Mouse (Mus musculus) gastrocnemius, postnatal 14 days (tissue): ENCODE measurements around the gene Paqr6. TPM values are rescaled to one million over a fixed set of nuclear protein-coding genes. Genes with fewer than 3 reads are reported as not detected.

Source experiments
- DNase-seq: peaks from one replicate; pipeline ENCODE4 v3.0.0; 2021; ENCODE audit warnings: mixed read lengths
- intact Hi-C: fragments of 180-260 bp; cut with DNase I; formaldehyde crosslinking; loops from one replicate; pipeline ENCODE4 v1.15.1; 2025; ENCODE audit warnings: low total_unique reads
- long read RNA-seq, 2 experiments: library from polyadenylated mRNA; stranded (forward); transcript quantifications; one replicate each; pipeline ENCODE4 v2.0.0; 2021
- total RNA-seq, 2 experiments: library from RNA; stranded (reverse); gene quantifications; 2 replicates each; pipeline ENCODE4 v1.2.3; 2021

Paqr6 gene
- 1 to 10 TPM in 1 of 2 experiments, under 1 TPM in 1; 0.22 to 1.5 TPM for total RNA-seq
- long read RNA-seq, experiment 1, partial matches to known transcripts, result 0 of 1 reads
- long read RNA-seq, experiment 1, other reads (novel, unspliced or antisense), result 1 of 1 reads
- long read RNA-seq, experiment 2, partial matches to known transcripts, result 0 of 2 reads
- long read RNA-seq, experiment 2, other reads (novel, unspliced or antisense), result 2 of 2 reads

- intact Hi-C loops, result no loop called here
- peak; percentile 75 for DNase-seq
These were observed at the start of gene Paqr6 for GRCm38 (mm10) chr3:88364337-88364736. Gene Paqr6 (plus strand): TSS chr3:88364584.

GRCm38 (mm10) chr3:88324951-88325405 is 39.4 kb upstream of the Paqr6 start, which contains the start of gene Glmp:
Gene Glmp (plus strand): TSS chr3:88325023.
- intact Hi-C loops, result no loop called here
- peak; percentile 63 for DNase-seq

GRCm38 (mm10) chr3:88328956-88329355 is 35.4 kb upstream of the Paqr6 start:
- no peak for DNase-seq
- intact Hi-C loops, result no loop called here

GRCm38 (mm10) chr3:88331282-88331681 is 33.1 kb upstream of the Paqr6 start:
- DNase-seq, result no peak
- intact Hi-C loops, result no loop called here

- intact Hi-C loops, result no loop called here
- DNase-seq, result no peak
These were observed 30.2 kb upstream of the Paqr6 start for GRCm38 (mm10) chr3:88334029-88334658.

GRCm38 (mm10) chr3:88334902-88335435 is 29.4 kb upstream of the Paqr6 start:
- no peak for DNase-seq
- intact Hi-C loops, result no loop called here

GRCm38 (mm10) chr3:88335436-88336053 is 28.8 kb upstream of the Paqr6 start:
- DNase-seq, result no peak
- intact Hi-C loops, result no loop called here

GRCm38 (mm10) chr3:88336058-88337013 is 28.0 kb upstream of the Paqr6 start, which contains the start of the genes Tmem79 and Smg5:
Gene Tmem79 (minus strand): TSS chr3:88336148.
Gene Smg5 (plus strand): TSS chr3:88336260.
- intact Hi-C loops, result no loop called here
- peak; percentile 95 for DNase-seq

- intact Hi-C loops, result no loop called here
- DNase-seq, result no peak
These were observed 26.9 kb upstream of the Paqr6 start for GRCm38 (mm10) chr3:88337367-88338020.

- intact Hi-C loops, result no loop called here
These were observed 26.1 kb upstream of the Paqr6 start for GRCm38 (mm10) chr3:88338316-88338715.

GRCm38 (mm10) chr3:88339006-88339405 is 25.4 kb upstream of the Paqr6 start:
- DNase-seq, result no peak
- intact Hi-C loops, result no loop called here

More at GRCm38 (mm10) chr3:88338316-88338715, 26.1 kb upstream of the Paqr6 start:
- no peak for DNase-seq

- intact Hi-C loops, result no loop called here
- no peak for DNase-seq
These were observed 13.7 kb upstream of the Paqr6 start for GRCm38 (mm10) chr3:88350732-88351131.

- no peak for DNase-seq
- intact Hi-C loops, result no loop called here
These were observed 11.5 kb upstream of the Paqr6 start for GRCm38 (mm10) chr3:88352907-88353306.

GRCm38 (mm10) chr3:88354396-88355165 is 9.8 kb upstream of the Paqr6 start:
- intact Hi-C loops, result no loop called here
- no peak for DNase-seq

GRCm38 (mm10) chr3:88359584-88359983 is 4.8 kb upstream of the Paqr6 start:
- DNase-seq, result no peak
- intact Hi-C loops, result no loop called here

- intact Hi-C loops, result no loop called here
- DNase-seq, result no peak
These were observed 4.4 kb upstream of the Paqr6 start for GRCm38 (mm10) chr3:88359989-88360388.

GRCm38 (mm10) chr3:88361096-88361495 is 3.3 kb upstream of the Paqr6 start:
- DNase-seq, result no peak
- intact Hi-C loops, result no loop called here
